Mouse (Mus musculus) left cerebral cortex, postnatal 4 days (tissue): ENCODE measurements at regions not wholly inside any gene's neighbourhood (a gene's known extent, or its start where the extent isn't known, plus 50 kb on each side); places are given as distances from the start of the nearest gene placed in this dataset.

ENCODE experiments used
- DNase-seq: peaks from one replicate; pipeline ENCODE4 v3.0.0-alpha.2; 2022
- intact Hi-C: fragments of 180-260 bp; cut with DNase I; formaldehyde crosslinking; loops from one replicate; pipeline ENCODE4 v1.15.1; 2025

DNA sequence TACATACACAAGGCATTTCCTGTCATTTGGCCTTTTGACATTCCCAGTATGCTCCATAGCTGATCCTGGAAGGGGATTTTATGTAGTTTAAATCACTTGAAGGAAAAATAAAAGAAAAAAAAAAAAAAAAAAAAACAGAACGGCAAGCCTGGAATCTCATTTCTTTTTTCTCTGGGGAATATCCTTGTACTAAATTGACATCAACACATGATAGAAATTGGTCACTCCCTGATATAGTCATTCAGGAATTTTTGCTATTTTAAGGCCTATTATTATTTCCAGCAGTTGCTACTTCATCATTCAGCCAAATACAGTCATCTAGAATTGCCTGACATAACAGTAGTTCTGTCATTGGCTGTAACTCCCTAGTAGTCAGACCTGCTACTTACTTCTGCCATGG is 538.8 kb upstream of the Zeb2 start:
- intact Hi-C loops: no loop called here
- DNase-seq: no peak

- intact Hi-C loops: no loop called here
- DNase-seq: no peak
Measured at GRCm38 (mm10) chr2:45654693-45655092, 537.5 kb upstream of the Zeb2 start.

- intact Hi-C loops: no loop called here
- no peak for DNase-seq
Measured at GRCm38 (mm10) chr2:45652977-45653376, 535.8 kb upstream of the Zeb2 start.

- DNase-seq: peak; percentile 26
- intact Hi-C loops: no loop called here
Measured at GRCm38 (mm10) chr2:45650271-45650985, 533.2 kb upstream of the Zeb2 start.

DNA sequence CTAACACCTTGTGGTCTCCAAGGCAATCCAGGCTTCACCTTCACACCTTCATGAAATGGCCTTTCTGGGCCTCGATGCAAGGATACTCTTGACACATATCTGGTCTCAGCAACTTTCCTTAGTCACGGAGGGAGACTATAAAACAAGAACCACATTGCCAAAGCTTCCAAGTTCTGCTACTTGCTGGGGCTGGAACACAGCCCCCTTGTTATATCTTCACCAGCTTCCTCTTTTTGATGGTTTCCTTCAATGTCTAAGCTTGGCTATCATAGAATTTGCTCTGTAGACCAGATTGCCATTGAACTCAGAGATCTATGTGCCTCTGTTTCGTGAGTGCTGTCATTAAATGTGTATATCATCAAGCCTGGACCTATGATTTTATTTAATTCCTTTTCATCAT is 530.7 kb upstream of the Zeb2 start:
- no peak for DNase-seq
- intact Hi-C loops: no loop called here

GRCm38 (mm10) chr2:45630081-45630480 is 512.9 kb upstream of the Zeb2 start:
- intact Hi-C loops: no loop called here
- no peak for DNase-seq

DNA sequence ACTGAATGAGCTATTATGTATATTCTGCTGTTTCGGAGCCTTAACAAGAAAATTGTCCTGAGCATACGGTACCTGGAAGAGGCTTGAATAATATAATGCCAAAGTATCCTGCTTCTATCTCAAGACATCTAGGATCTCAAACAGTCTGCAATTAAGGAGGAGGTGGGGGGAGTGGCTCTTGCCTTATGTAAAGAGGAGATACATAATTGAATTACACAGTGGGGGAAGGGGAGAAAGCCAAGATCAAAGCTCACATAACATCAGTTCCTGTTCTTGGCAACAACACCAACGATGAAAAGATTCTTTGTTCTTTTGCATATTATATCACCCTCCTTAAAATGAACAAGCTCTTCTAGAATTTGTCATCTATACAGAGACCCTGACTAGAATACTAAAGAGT is 512.4 kb upstream of the Zeb2 start:
- intact Hi-C loops: no loop called here
- DNase-seq: no peak

DNA sequence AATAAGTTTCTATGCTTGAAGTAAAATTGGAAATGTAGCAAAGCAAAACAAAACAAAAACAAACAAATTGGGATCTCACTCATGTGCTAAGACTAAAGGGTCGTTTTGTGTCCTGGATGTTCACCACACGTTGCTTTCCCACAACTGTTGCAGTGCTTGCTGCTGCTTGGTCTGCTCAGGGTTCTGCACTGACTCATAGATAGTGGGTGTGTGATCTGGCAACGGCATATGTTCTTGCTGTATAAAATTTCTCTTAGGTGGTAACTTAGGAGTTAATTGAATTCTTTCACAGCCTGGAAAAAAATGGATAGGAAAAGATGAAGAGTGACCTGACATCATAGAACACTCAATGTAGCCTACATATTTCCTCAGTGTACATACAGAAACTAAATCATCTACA is 505.9 kb upstream of the Zeb2 start:
- intact Hi-C loops: no loop called here
- no peak for DNase-seq

DNA sequence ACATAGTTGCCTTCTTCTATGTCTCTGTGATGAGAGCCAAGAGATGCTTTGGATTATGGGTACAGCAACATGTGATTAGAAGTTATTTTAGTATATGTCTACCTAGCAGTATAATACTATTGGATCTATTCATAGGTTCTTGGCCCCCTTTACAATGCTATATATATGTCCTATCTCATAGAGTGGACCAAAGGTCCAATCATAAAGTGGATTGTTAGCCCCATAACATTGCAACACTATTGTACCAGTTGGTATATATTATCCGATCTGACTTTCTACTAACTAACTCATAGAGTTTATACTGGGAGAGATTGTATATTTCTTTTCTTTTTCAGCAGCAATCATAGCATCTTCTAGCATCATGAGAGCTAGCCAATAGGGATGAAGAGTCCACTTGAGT is 491.7 kb upstream of the Zeb2 start:
- intact Hi-C loops: no loop called here
- no peak for DNase-seq

- intact Hi-C loops: no loop called here
- DNase-seq: no peak
Measured at GRCm38 (mm10) chr2:45607393-45607792, 490.2 kb upstream of the Zeb2 start.

GRCm38 (mm10) chr2:45601332-45601900 is 484.2 kb upstream of the Zeb2 start:
- intact Hi-C loops: no loop called here
- no peak for DNase-seq

DNA sequence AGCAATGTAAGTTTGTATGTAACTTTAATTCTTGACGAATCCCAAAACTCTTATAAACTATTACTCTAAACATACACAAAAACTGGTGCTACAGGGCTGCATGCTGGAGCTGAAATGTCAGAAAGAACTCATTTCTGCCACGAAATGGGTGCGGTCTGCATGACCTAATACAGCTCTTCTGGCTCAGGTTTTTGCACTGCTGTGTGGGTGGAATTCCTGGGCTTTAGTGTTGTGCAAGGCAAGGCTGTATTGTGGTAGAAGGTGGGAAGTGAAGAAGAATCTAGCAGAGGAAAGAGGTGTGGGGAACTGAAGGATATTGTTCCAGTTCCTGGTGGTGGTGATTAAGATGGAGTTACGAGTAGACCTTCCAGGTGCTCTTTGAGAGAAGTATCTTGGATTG is 476.6 kb upstream of the Zeb2 start:
- DNase-seq: no peak
- intact Hi-C loops: no loop called here

DNA sequence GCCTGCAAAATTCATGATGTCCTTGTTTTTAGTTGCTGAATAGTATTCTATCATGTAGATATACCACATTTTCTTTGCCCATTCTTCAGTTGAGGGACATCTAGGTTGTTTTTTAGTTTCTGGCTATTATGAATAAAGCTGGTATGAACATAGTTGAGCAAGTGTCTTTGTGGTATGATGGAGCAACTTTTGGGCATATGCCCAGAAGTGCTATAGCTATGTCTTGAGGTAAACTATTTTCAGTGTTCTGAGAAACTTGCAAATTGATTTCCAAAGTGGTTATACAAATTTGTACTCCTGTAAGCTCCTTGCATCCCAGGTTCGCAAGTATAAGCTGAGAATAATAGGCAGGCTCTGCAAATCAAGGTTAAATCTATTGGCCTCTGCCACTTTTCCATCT is 473.8 kb upstream of the Zeb2 start:
- intact Hi-C loops: no loop called here
- DNase-seq: no peak

GRCm38 (mm10) chr2:45588248-45588647 is 471.1 kb upstream of the Zeb2 start:
- intact Hi-C loops: no loop called here
- no peak for DNase-seq

- DNase-seq: no peak
- intact Hi-C loops: no loop called here
Measured at GRCm38 (mm10) chr2:45586588-45587200, 469.5 kb upstream of the Zeb2 start.

DNA sequence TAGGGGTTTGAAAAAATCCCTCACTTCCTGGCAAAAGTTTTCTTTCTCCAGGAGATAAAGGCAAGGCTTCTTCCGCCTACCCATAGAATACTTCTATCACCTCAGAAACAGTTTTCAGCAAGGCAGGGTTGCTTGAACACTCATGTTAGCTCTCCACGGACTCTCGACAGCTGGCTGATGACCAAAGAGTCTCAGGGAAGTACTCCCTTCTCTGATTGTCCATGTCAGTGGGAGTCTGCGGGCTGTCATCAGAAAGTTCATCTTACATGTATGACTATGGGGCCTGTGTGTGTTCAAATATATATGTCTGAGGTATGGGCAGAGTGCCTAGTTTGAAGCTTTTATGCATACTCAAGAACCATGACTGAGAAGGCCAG is 464.3 kb upstream of the Zeb2 start:
- DNase-seq: peak; percentile 9
- intact Hi-C loops: no loop called here

- DNase-seq: peak; percentile 16
Measured at GRCm38 (mm10) chr2:45580838-45581548, 463.8 kb upstream of the Zeb2 start.

GRCm38 (mm10) chr2:45572906-45573305 is 455.7 kb upstream of the Zeb2 start:
- DNase-seq: no peak
- intact Hi-C loops: no loop called here

More at GRCm38 (mm10) chr2:45580838-45581548, 463.8 kb upstream of the Zeb2 start:
- intact Hi-C loops: no loop called here

- intact Hi-C loops: no loop called here
- no peak for DNase-seq
Measured at GRCm38 (mm10) chr2:45554707-45555106, 437.5 kb upstream of the Zeb2 start.

GRCm38 (mm10) chr2:45541394-45541793 is 424.2 kb upstream of the Zeb2 start:
- intact Hi-C loops: no loop called here
- DNase-seq: no peak

GRCm38 (mm10) chr2:45538950-45539349 is 421.8 kb upstream of the Zeb2 start:
- intact Hi-C loops: no loop called here
- DNase-seq: no peak

DNA sequence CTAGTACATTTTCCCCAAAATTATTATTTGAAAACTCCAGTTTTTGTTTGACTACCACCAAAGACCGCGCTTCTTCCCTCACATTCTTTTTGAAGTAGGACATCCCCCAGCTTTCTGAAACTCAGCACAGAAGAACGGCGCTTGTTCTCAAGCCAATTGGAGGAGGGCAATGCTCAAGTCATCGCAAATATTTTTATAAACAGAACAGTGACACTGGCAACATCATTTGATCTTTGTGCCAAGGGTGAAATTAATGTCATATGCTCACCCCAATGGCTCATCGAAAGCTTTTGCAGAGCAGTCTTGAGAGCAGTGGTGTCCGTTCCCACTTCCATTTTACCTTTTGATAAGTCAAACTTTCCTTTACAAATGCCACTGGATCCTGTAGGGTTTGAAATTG is 420.5 kb upstream of the Zeb2 start:
- intact Hi-C loops: no loop called here
- DNase-seq: no peak
